Mouse (Mus musculus): ENCODE results near the gene Cadps.
A peak's percentile ranks its signal among the peaks of the same experiment; 100 is the strongest.
"Not testable (repeated sequence)": the region's sequence is repeated elsewhere in the genome, so short reads cannot be mapped to it uniquely, and the experiment has no call there.

Cadps gene

GRCm38 (mm10) chr14:12591829-12592228 lies 231.1 kb downstream of the Cadps start:
- no peak for DNase-seq (ENCODE audit: low spot score in 2 of 2)

GRCm38 (mm10) chr14:12583536-12583935 lies 239.3 kb downstream of the Cadps start:
- no peak for DNase-seq (ENCODE audit: low spot score in 2 of 2)

- no peak for DNase-seq (ENCODE audit: low spot score in 2 of 2)
These were observed 241.2 kb downstream of the Cadps start for GRCm38 (mm10) chr14:12581657-12582056.

GRCm38 (mm10) chr14:12580786-12581185 lies 242.1 kb downstream of the Cadps start:
- no peak for DNase-seq (ENCODE audit: low spot score in 2 of 2)

GRCm38 (mm10) chr14:12578156-12578555 lies 244.7 kb downstream of the Cadps start:
- DNase-seq (ENCODE audit: low spot score in 2 of 2) = no peak

GRCm38 (mm10) chr14:12577475-12578140 lies 245.3 kb downstream of the Cadps start:
- DNase-seq (ENCODE audit: low spot score in 2 of 2) = no peak

GRCm38 (mm10) chr14:12575105-12575504 lies 247.8 kb downstream of the Cadps start:
- no peak for DNase-seq (ENCODE audit: low spot score in 2 of 2)

- no peak for DNase-seq (ENCODE audit: low spot score in 2 of 2)
These were observed 248.5 kb downstream of the Cadps start for GRCm38 (mm10) chr14:12574336-12574735.

GRCm38 (mm10) chr14:12561730-12562129 lies 261.1 kb downstream of the Cadps start:
- DNase-seq (ENCODE audit: low spot score in 2 of 2) = not testable (repeated sequence)

GRCm38 (mm10) chr14:12560233-12560577 lies 262.7 kb downstream of the Cadps start:
- DNase-seq (ENCODE audit: low spot score in 2 of 2) = no peak

GRCm38 (mm10) chr14:12559574-12560232 lies 263.2 kb downstream of the Cadps start:
- no peak for DNase-seq (ENCODE audit: low spot score in 2 of 2)

GRCm38 (mm10) chr14:12558920-12559573 lies 263.8 kb downstream of the Cadps start:
- DNase-seq (ENCODE audit: low spot score in 2 of 2) = no peak

GRCm38 (mm10) chr14:12554486-12554885 lies 268.4 kb downstream of the Cadps start:
- DNase-seq (ENCODE audit: low spot score in 2 of 2) = no peak

GRCm38 (mm10) chr14:12551353-12551752 lies 271.5 kb downstream of the Cadps start:
- DNase-seq (ENCODE audit: low spot score in 2 of 2) = no peak

- no peak for DNase-seq (ENCODE audit: low spot score in 2 of 2)
These were observed 271.9 kb downstream of the Cadps start for GRCm38 (mm10) chr14:12550931-12551330.

- DNase-seq (ENCODE audit: low spot score in 2 of 2) = no peak
These were observed 273.6 kb downstream of the Cadps start for GRCm38 (mm10) chr14:12549290-12549689.

GRCm38 (mm10) chr14:12547496-12547895 lies 275.4 kb downstream of the Cadps start:
- DNase-seq (ENCODE audit: low spot score in 2 of 2) = no peak

GRCm38 (mm10) chr14:12541733-12542132 lies 281.1 kb downstream of the Cadps start:
- no peak for DNase-seq (ENCODE audit: low spot score in 2 of 2)

GRCm38 (mm10) chr14:12539071-12539470 lies 283.8 kb downstream of the Cadps start:
- no peak for DNase-seq (ENCODE audit: low spot score in 2 of 2)

GRCm38 (mm10) chr14:12531101-12531500 lies 291.8 kb downstream of the Cadps start:
- no peak for DNase-seq (ENCODE audit: low spot score in 2 of 2)

- no peak for DNase-seq (ENCODE audit: low spot score in 2 of 2)
These were observed 292.3 kb downstream of the Cadps start for GRCm38 (mm10) chr14:12530554-12530953.

- DNase-seq (ENCODE audit: low spot score in 2 of 2) = peak in 1 of 2 experiments; percentile 23
These were observed 292.8 kb downstream of the Cadps start for GRCm38 (mm10) chr14:12529961-12530542.

GRCm38 (mm10) chr14:12527296-12527695 lies 295.6 kb downstream of the Cadps start:
- DNase-seq (ENCODE audit: low spot score in 2 of 2) = no peak

All from urinary bladder, postnatal 36 days (tissue).